Mouse (Mus musculus) embryonic facial prominence, embryonic 12.5 days (tissue): Measurements from ENCODE around the gene Tmem44. TPM values are rescaled to one million over a fixed set of nuclear protein-coding genes. Genes with fewer than 3 reads are reported as not detected.

Source experiments
- ATAC-seq: fragments of 200-750 bp; cut with Nextera tagmentation; 2 replicates; pipeline ENCODE4 v1.8.0; 2017; ENCODE audit not compliant: insufficient number of reproducible peaks, insufficient read depth, low FRiP score, low TSS enrichment
- H3K27ac ChIP-seq: fragments of 300-500 bp; sonication (generic); 2 replicates; pipeline ENCODE4 v1.5.1; 2016; ENCODE audit warnings: mild to moderate bottlenecking
- H3K27me3 ChIP-seq: fragments of 300-500 bp; sonication (generic); 2 replicates; pipeline ENCODE4 v1.6.1; 2016; ENCODE audit warnings: mild to moderate bottlenecking, moderate library complexity
- H3K36me3 ChIP-seq: fragments of 300-500 bp; sonication (generic); 2 replicates; pipeline ENCODE4 v1.6.1; 2016; ENCODE audit warnings: mild to moderate bottlenecking
- H3K4me1 ChIP-seq: fragments of 300-500 bp; sonication (generic); 2 replicates; pipeline ENCODE4 v1.6.1; 2016
- H3K4me2 ChIP-seq: fragments of 300-500 bp; sonication (generic); replicated peaks from 2 replicates; pipeline ENCODE4 v1.6.1; 2016; ENCODE audit warnings: mild to moderate bottlenecking, moderate library complexity
- H3K4me3 ChIP-seq: fragments of 300-500 bp; sonication (generic); 2 replicates; pipeline ENCODE4 v1.5.1; 2016; ENCODE audit warnings: mild to moderate bottlenecking
- H3K9ac ChIP-seq: fragments of 300-500 bp; sonication (generic); 2 replicates; pipeline ENCODE4 v1.6.1; 2016; ENCODE audit warnings: mild to moderate bottlenecking, moderate library complexity
- H3K9me3 ChIP-seq: fragments of 300-500 bp; sonication (generic); 2 replicates; pipeline ENCODE4 v1.6.1; 2016; ENCODE audit warnings: mild to moderate bottlenecking, moderate library complexity
- WGBS: fragments of 180-500 bp; shearing (Covaris S2); methylation state at CpG from one replicate; pipeline ENCODE4 v1.1.7; 2016; 5-methylcytosine and 5-hydroxymethylcytosine counted together
- polyA plus RNA-seq: library from polyadenylated mRNA; unstranded; fragments of >200 nt; fragmentation: Nextera tagmentation; extraction: Ambion mirVana; gene quantifications from 2 replicates; pipeline ENCODE4 v1.2.1, GENCODE M21; 2016

The Tmem44 gene
- polyA plus RNA-seq, 1 experiment from 2014 or later = 39.5 TPM

GRCm38 (mm10) chr16:30580765-30581164 is 30.1 kb upstream of the Tmem44 start:
- no peak for ATAC-seq
- 80% methylated on average over 5 of the region's 5 CpGs for WGBS
- Histone ChIP-seq H3K4me1 (0 out of 2 replicates have a peak, but pooled peaks cover 4% of the 10 kb centered on the region), H3K4me3 (no peak overlapping the region), H3K9ac (no peak overlapping the region), H3K27me3 (no peaks in the 10 kb centered on the region), H3K4me2 (no peak overlapping the region), H3K27ac (no peak overlapping the region), H3K36me3 (peaks cover 98% of the 10 kb centered on the region), H3K9me3 (no peaks in the 10 kb centered on the region)

- Histone ChIP-seq H3K36me3 (peaks cover 89% of the 10 kb centered on the region), H3K4me2 (no peak overlapping the region), H3K27ac (no peak overlapping the region), H3K9ac (no peak overlapping the region), H3K9me3 (no peaks in the 10 kb centered on the region), H3K4me3 (no peak overlapping the region), H3K27me3 (no peaks in the 10 kb centered on the region), H3K4me1 (no peaks in the 10 kb centered on the region)
- ATAC-seq = no peak
- 86% methylated on average over 1 of the region's 1 CpGs for WGBS
These were observed 25.8 kb upstream of the Tmem44 start for GRCm38 (mm10) chr16:30576392-30576791.

- ATAC-seq = no peak
- Histone ChIP-seq H3K36me3 (peaks cover 89% of the 10 kb centered on the region), H3K9me3 (no peaks in the 10 kb centered on the region), H3K4me2 (no peak overlapping the region), H3K4me1 (no peaks in the 10 kb centered on the region), H3K27me3 (no peaks in the 10 kb centered on the region), H3K9ac (no peak overlapping the region), H3K4me3 (no peak overlapping the region), H3K27ac (no peak overlapping the region)
- 84% methylated on average over 7 of the region's 7 CpGs for WGBS
These were observed 25.2 kb upstream of the Tmem44 start for GRCm38 (mm10) chr16:30575815-30576214.

GRCm38 (mm10) chr16:30572239-30572638 is 21.6 kb upstream of the Tmem44 start:
- Histone ChIP-seq H3K4me1 (no peaks in the 10 kb centered on the region), H3K4me2 (no peak overlapping the region), H3K4me3 (no peak overlapping the region), H3K27me3 (no peaks in the 10 kb centered on the region), H3K9me3 (no peaks in the 10 kb centered on the region), H3K9ac (no peak overlapping the region), H3K36me3 (peaks cover 89% of the 10 kb centered on the region), H3K27ac (no peak overlapping the region)
- 58% methylated on average over 4 of the region's 4 CpGs for WGBS
- ATAC-seq = no peak

- Histone ChIP-seq H3K27me3 (no peaks in the 10 kb centered on the region), H3K4me1 (no peaks in the 10 kb centered on the region), H3K9me3 (no peaks in the 10 kb centered on the region), H3K36me3 (peaks cover 89% of the 10 kb centered on the region), H3K9ac (no peak overlapping the region), H3K4me2 (no peak overlapping the region), H3K27ac (no peak overlapping the region), H3K4me3 (no peak overlapping the region)
- 95% methylated on average over 5 of the region's 5 CpGs for WGBS
- no peak for ATAC-seq
These were observed 20.7 kb upstream of the Tmem44 start for GRCm38 (mm10) chr16:30571378-30571777.

- Histone ChIP-seq H3K27ac (no peak overlapping the region), H3K9me3 (no peaks in the 10 kb centered on the region), H3K9ac (no peak overlapping the region), H3K4me1 (no peaks in the 10 kb centered on the region), H3K36me3 (peaks cover 93% of the 10 kb centered on the region), H3K27me3 (no peaks in the 10 kb centered on the region), H3K4me3 (no peak overlapping the region), H3K4me2 (no peak overlapping the region)
- 92% methylated on average over 4 of the region's 4 CpGs for WGBS
- ATAC-seq = no peak
These were observed 19.5 kb upstream of the Tmem44 start for GRCm38 (mm10) chr16:30570173-30570572.

- no peak overlapping the region for H3K4me2 ChIP-seq
- no peaks in the 10 kb centered on the region for H3K27me3 ChIP-seq
- H3K4me3 ChIP-seq = no peak overlapping the region
- H3K36me3 ChIP-seq = peaks cover 99% of the 10 kb centered on the region
- H3K9me3 ChIP-seq = no peaks in the 10 kb centered on the region
- ATAC-seq = no peak
- H3K9ac ChIP-seq = no peak overlapping the region
- WGBS = 96% methylated on average over 6 of the region's 6 CpGs
- no peak overlapping the region for H3K27ac ChIP-seq
- H3K4me1 ChIP-seq = no peaks in the 10 kb centered on the region
These were observed 15.0 kb upstream of the Tmem44 start for GRCm38 (mm10) chr16:30565631-30566030.

GRCm38 (mm10) chr16:30560601-30561000 is 10.0 kb upstream of the Tmem44 start:
- no peak overlapping the region for H3K4me2 ChIP-seq
- H3K27me3 ChIP-seq = no peaks in the 10 kb centered on the region
- ATAC-seq = no peak
- no peak overlapping the region for H3K4me3 ChIP-seq
- no peaks in the 10 kb centered on the region for H3K4me1 ChIP-seq
- no peak overlapping the region for H3K9ac ChIP-seq
- H3K36me3 ChIP-seq = peaks cover 83% of the 10 kb centered on the region
- H3K27ac ChIP-seq = no peak overlapping the region
- H3K9me3 ChIP-seq = peaks cover 5% of the 10 kb centered on the region; the same call in 1 of the 2 replicates
- WGBS = 92% methylated on average over 4 of the region's 4 CpGs

- H3K4me2 ChIP-seq = no peak overlapping the region
- no peak overlapping the region for H3K27ac ChIP-seq
- H3K4me3 ChIP-seq = no peak overlapping the region
- no peak for ATAC-seq
- no peak overlapping the region for H3K9ac ChIP-seq
- H3K27me3 ChIP-seq = no peaks in the 10 kb centered on the region
- peaks cover 14% of the 10 kb centered on the region; the same call in 1 of the 2 replicates for H3K9me3 ChIP-seq
- H3K4me1 ChIP-seq = no peaks in the 10 kb centered on the region
- 88% methylated on average over 5 of the region's 5 CpGs for WGBS
- peaks cover 72% of the 10 kb centered on the region for H3K36me3 ChIP-seq
These were observed 8.8 kb upstream of the Tmem44 start for GRCm38 (mm10) chr16:30559312-30559992.

- Histone ChIP-seq H3K9me3 (peaks cover 17% of the 10 kb centered on the region; the same call in 1 of the 2 replicates), H3K9ac (no peak overlapping the region), H3K27ac (no peak overlapping the region), H3K4me2 (no peak overlapping the region), H3K36me3 (peaks cover 19% of the 10 kb centered on the region), H3K27me3 (no peaks in the 10 kb centered on the region), H3K4me3 (no peak overlapping the region), H3K4me1 (peaks cover 11% of the 10 kb centered on the region; the same call in 1 of the 2 replicates)
- no peak for ATAC-seq
- 95% methylated on average over 8 of the region's 8 CpGs for WGBS
These were observed 3.5 kb upstream of the Tmem44 start for GRCm38 (mm10) chr16:30554109-30554508.

- 42% methylated on average over 11 of the region's 11 CpGs for WGBS
These were observed 2.1 kb upstream of the Tmem44 start for GRCm38 (mm10) chr16:30552621-30553338.

More at GRCm38 (mm10) chr16:30552621-30553338, 2.1 kb upstream of the Tmem44 start:
- H3K27ac ChIP-seq = peak overlapping the region; percentile 63
- H3K9me3 ChIP-seq = peaks cover 17% of the 10 kb centered on the region; the same call in 1 of the 2 replicates
- no peak overlapping the region for H3K4me3 ChIP-seq
- H3K4me2 ChIP-seq = no peak overlapping the region
- H3K4me1 ChIP-seq = peaks cover 11% of the 10 kb centered on the region; the same call in 1 of the 2 replicates
- 0 out of 2 replicates have a peak, but pooled peaks cover 7% of the 10 kb centered on the region for H3K36me3 ChIP-seq
- no peak for ATAC-seq
- no peak overlapping the region for H3K9ac ChIP-seq
- H3K27me3 ChIP-seq = no peaks in the 10 kb centered on the region
